In genomic region chr7:24506065-24506459, GRCm38 (mm10) we compare ENCODE assay signal across 8 mouse cellular contexts. TPM values are rescaled to one million over a fixed set of nuclear protein-coding genes. Genes with fewer than 3 reads are reported as not detected.
DNase-seq lines count a peak whose midpoint lies in the region; ATAC-seq and TF ChIP-seq lines count a peak whose summit lies in the region.

No protein-coding gene starts in this region.

- no peak for TF ChIP-seq CTCF in heart, adult 2 months (IDR thresholded peaks at IDR 0.05)
- TF ChIP-seq CTCF in midbrain, postnatal 0 days (IDR thresholded peaks at IDR 0.05) = no peak

- no peak overlapping the region for H3K4me3 ChIP-seq in heart, adult 2 months
- peak overlapping the region; percentile 61 for H3K4me3 ChIP-seq in forebrain, embryonic 14.5 days (ENCODE audit: low read depth, low read length)
- H3K4me3 ChIP-seq in midbrain, postnatal 0 days (ENCODE audit: low read depth, low read length) = peak overlapping the region; percentile 63; the same call in 1 of the 2 replicates

- H3K4me2 ChIP-seq in forebrain, embryonic 14.5 days (ENCODE audit: low read length) = peak overlapping the region; percentile 71
- H3K4me2 ChIP-seq in midbrain, postnatal 0 days (ENCODE audit: low read depth, low read length, poor library complexity, severe bottlenecking) = peak overlapping the region; percentile 65

- DNase-seq in heart, adult 2 months = no peak
- no peak for DNase-seq in heart, postnatal 25 days (ENCODE audit: low spot score)
- no peak for DNase-seq in forebrain, embryonic 14.5 days (ENCODE audit: low spot score)
- DNase-seq in kidney, adult 8-10 months = peak; percentile 31 to 42
- no peak for DNase-seq in midbrain, postnatal 0 days (ENCODE audit: low spot score)
- no peak for DNase-seq in thymus, postnatal 14 days
- no peak for DNase-seq in spleen, postnatal 36 days (ENCODE audit: low spot score in 2 of 2)

- WGBS in heart, adult 2 months = 21% methylated on average over 3 of the region's 3 CpGs
- WGBS in forebrain, embryonic 14.5 days = 5% methylated on average over 3 of the region's 3 CpGs
- WGBS in midbrain, postnatal 0 days = 5% methylated on average over 3 of the region's 3 CpGs

- no peak for ATAC-seq in forebrain, embryonic 14.5 days
- no peak for ATAC-seq in midbrain, postnatal 0 days (ENCODE audit: low FRiP score)
- ATAC-seq in erythroid progenitor cell, adult 5-6 weeks (replicated peaks; ENCODE audit: low FRiP score, poor library complexity, severe bottlenecking) = no peak

- H3K9ac ChIP-seq in heart, adult 2 months (ENCODE audit: low read depth, low read length) = no peak overlapping the region
- H3K9ac ChIP-seq in forebrain, embryonic 14.5 days (ENCODE audit: low read length) = peak overlapping the region; percentile 93
- H3K9ac ChIP-seq in midbrain, postnatal 0 days (replicated peaks; ENCODE audit: low read length, poor library complexity, severe bottlenecking) = peak overlapping the region; percentile 93

- H3K36me3 ChIP-seq in heart, adult 2 months (ENCODE audit: control insufficient read depth, insufficient read depth, low read length) = no peaks in the 10 kb centered on the region
- H3K36me3 ChIP-seq in forebrain, embryonic 14.5 days (ENCODE audit: control insufficient read depth, insufficient read depth, low read length) = peaks cover 35% of the 10 kb centered on the region
- peaks cover 18% of the 10 kb centered on the region for H3K36me3 ChIP-seq in midbrain, postnatal 0 days (ENCODE audit: insufficient read depth, low read length)

- peak overlapping the region; percentile 91; the same call in 1 of the 2 replicates for H3K27ac ChIP-seq in heart, adult 2 months
- peak overlapping the region; percentile 100 for H3K27ac ChIP-seq in forebrain, embryonic 14.5 days (ENCODE audit: low read depth, low read length)
- peak overlapping the region; percentile 99 for H3K27ac ChIP-seq in midbrain, postnatal 0 days (ENCODE audit: low read depth, low read length)

- peaks cover 3% of the 10 kb centered on the region; the same call in 1 of the 2 replicates for H3K27me3 ChIP-seq in heart, adult 2 months (ENCODE audit: control insufficient read depth, insufficient read depth, low read length)
- H3K27me3 ChIP-seq in forebrain, embryonic 14.5 days (replicated peaks; ENCODE audit: control insufficient read depth, insufficient read depth, low read length) = no peaks in the 10 kb centered on the region
- no peaks in the 10 kb centered on the region for H3K27me3 ChIP-seq in midbrain, postnatal 0 days (ENCODE audit: insufficient read depth, low read length)

- no peak for TF ChIP-seq EP300 in heart, adult 2 months (IDR thresholded peaks at IDR 0.05; ENCODE audit: insufficient read depth, low read depth, low read length)

- H3K79me2 ChIP-seq in heart, adult 2 months (replicated peaks; ENCODE audit: control insufficient read depth, insufficient read depth, low read length) = no peaks in the 10 kb centered on the region

- no peak for TF ChIP-seq POLR2A in heart, adult 2 months (IDR thresholded peaks at IDR 0.05; ENCODE audit: insufficient read depth, low read depth, low read length)

- intact Hi-C loops in heart, adult 2 months (cut with DNase I) = loop anchor here (2.0 to 5.0 kb wide), 2 partner anchors 23 to 34 kb away; partner anchors contain the start of gene Cadm4
- intact Hi-C loops in heart, postnatal 25 days (cut with DNase I) = loop anchor here (2.0 kb wide), 1 partner anchor 25 kb away; the partner anchor contains the start of gene Irgq

- no peaks in the 10 kb centered on the region for H3K9me3 ChIP-seq in forebrain, embryonic 14.5 days (replicated peaks; ENCODE audit: control insufficient read depth, low read length)
- no peaks in the 10 kb centered on the region for H3K9me3 ChIP-seq in midbrain, postnatal 0 days (ENCODE audit: low read length)

- 0 out of 2 replicates have a peak, but pooled peaks cover 1% of the 10 kb centered on the region for H3K4me1 ChIP-seq in heart, adult 2 months (ENCODE audit: control insufficient read depth, insufficient read depth, low read length)
- peaks cover 28% of the 10 kb centered on the region for H3K4me1 ChIP-seq in forebrain, embryonic 14.5 days (ENCODE audit: control insufficient read depth, insufficient read depth, low read length)
- peaks cover 14% of the 10 kb centered on the region for H3K4me1 ChIP-seq in midbrain, postnatal 0 days (ENCODE audit: insufficient read depth, low read length)

RNA-seq across cellular contexts. Expression of gene Zfp428, which starts 0.7 kb away (rescaled TPM):
- 10 to 100 TPM; 14.5 to 14.9 TPM for total RNA-seq in heart, adult 2 months (2021)
- 12.3 and 28.7 TPM in 2 replicates for polyA plus RNA-seq in heart, adult 2 months (2012; rRNA removed)
- total RNA-seq in heart, postnatal 25 days (2021) = 10 to 100 TPM; 15.1 to 15.6 TPM
- polyA plus RNA-seq in forebrain, embryonic 14.5 days (2014; fragmentation: Nextera tagmentation; extraction: Ambion mirVana) = 178 and 205 TPM in 2 replicates
- total RNA-seq in midbrain, postnatal 0 days (2014; rRNA removed) = 209 and 214 TPM in 2 replicates
- polyA plus RNA-seq in midbrain, postnatal 0 days (2015; fragmentation: Nextera tagmentation; extraction: Ambion mirVana) = 297 and 314 TPM in 2 replicates
- total RNA-seq in erythroid progenitor cell, adult 5-6 weeks (2015; ENCODE audit: low replicate concordance) = 0.84 TPM in 1 of 2 replicates, not detected in the other
- total RNA-seq in erythroid progenitor cell, adult 5-6 weeks (2017; ENCODE audit: low replicate concordance) = 2.0 TPM in 1 of 2 replicates, not detected in the other

RNA-seq across cellular contexts. Expression of gene AC161166.1, which starts 6.2 kb away (rescaled TPM):
- total RNA-seq in heart, adult 2 months (2021) = not detected
- 0.04 TPM in 1 of 2 replicates, not detected in the other for polyA plus RNA-seq in heart, adult 2 months (2012; rRNA removed)
- not detected for total RNA-seq in heart, postnatal 25 days (2021)
- polyA plus RNA-seq in forebrain, embryonic 14.5 days (2014; fragmentation: Nextera tagmentation; extraction: Ambion mirVana) = 0.20 and 0.45 TPM in 2 replicates
- not detected in 2 replicates for total RNA-seq in midbrain, postnatal 0 days (2014; rRNA removed)
- 0.47 and 0.78 TPM in 2 replicates for polyA plus RNA-seq in midbrain, postnatal 0 days (2015; fragmentation: Nextera tagmentation; extraction: Ambion mirVana)
- not detected in 2 replicates for total RNA-seq in erythroid progenitor cell, adult 5-6 weeks (2015; ENCODE audit: low replicate concordance)
- not detected in 2 replicates for total RNA-seq in erythroid progenitor cell, adult 5-6 weeks (2017; ENCODE audit: low replicate concordance)

RNA-seq across cellular contexts. Expression of gene Cadm4, which starts 24.2 kb away (rescaled TPM):
- total RNA-seq in heart, adult 2 months (2021) = 10 to 100 TPM; 14.0 to 14.7 TPM
- polyA plus RNA-seq in heart, adult 2 months (2012; rRNA removed) = 17.0 and 20.4 TPM in 2 replicates
- 10 to 100 TPM; 13.1 to 13.9 TPM for total RNA-seq in heart, postnatal 25 days (2021)
- 26.3 and 29.0 TPM in 2 replicates for polyA plus RNA-seq in forebrain, embryonic 14.5 days (2014; fragmentation: Nextera tagmentation; extraction: Ambion mirVana)
- 342 and 354 TPM in 2 replicates for total RNA-seq in midbrain, postnatal 0 days (2014; rRNA removed)
- 82.0 and 88.1 TPM in 2 replicates for polyA plus RNA-seq in midbrain, postnatal 0 days (2015; fragmentation: Nextera tagmentation; extraction: Ambion mirVana)
- not detected in 2 replicates for total RNA-seq in erythroid progenitor cell, adult 5-6 weeks (2015; ENCODE audit: low replicate concordance)
- total RNA-seq in erythroid progenitor cell, adult 5-6 weeks (2017; ENCODE audit: low replicate concordance) = not detected in 2 replicates

RNA-seq across cellular contexts. Expression of gene Irgq, which starts 24.4 kb away (rescaled TPM):
- 10 to 100 TPM; 16.1 to 17.4 TPM for total RNA-seq in heart, adult 2 months (2021)
- 12.9 and 20.7 TPM in 2 replicates for polyA plus RNA-seq in heart, adult 2 months (2012; rRNA removed)
- 10 to 100 TPM; 15.7 to 18.2 TPM for total RNA-seq in heart, postnatal 25 days (2021)
- 19.5 and 25.1 TPM in 2 replicates for polyA plus RNA-seq in forebrain, embryonic 14.5 days (2014; fragmentation: Nextera tagmentation; extraction: Ambion mirVana)
- total RNA-seq in midbrain, postnatal 0 days (2014; rRNA removed) = 115 and 119 TPM in 2 replicates
- polyA plus RNA-seq in midbrain, postnatal 0 days (2015; fragmentation: Nextera tagmentation; extraction: Ambion mirVana) = 21.8 and 23.9 TPM in 2 replicates
- total RNA-seq in erythroid progenitor cell, adult 5-6 weeks (2015; ENCODE audit: low replicate concordance) = 1.1 and 1.3 TPM in 2 replicates
- total RNA-seq in erythroid progenitor cell, adult 5-6 weeks (2017; ENCODE audit: low replicate concordance) = 0.90 and 2.8 TPM in 2 replicates

RNA-seq across cellular contexts. Expression of gene Pinlyp, which starts 39.9 kb away (rescaled TPM):
- not detected for total RNA-seq in heart, adult 2 months (2021)
- not detected in 2 replicates for polyA plus RNA-seq in heart, adult 2 months (2012; rRNA removed)
- total RNA-seq in heart, postnatal 25 days (2021) = not detected
- 0.28 TPM in 1 of 2 replicates, not detected in the other for polyA plus RNA-seq in forebrain, embryonic 14.5 days (2014; fragmentation: Nextera tagmentation; extraction: Ambion mirVana)
- not detected in 2 replicates for total RNA-seq in midbrain, postnatal 0 days (2014; rRNA removed)
- not detected in 2 replicates for polyA plus RNA-seq in midbrain, postnatal 0 days (2015; fragmentation: Nextera tagmentation; extraction: Ambion mirVana)
- not detected in 2 replicates for total RNA-seq in erythroid progenitor cell, adult 5-6 weeks (2015; ENCODE audit: low replicate concordance)
- total RNA-seq in erythroid progenitor cell, adult 5-6 weeks (2017; ENCODE audit: low replicate concordance) = not detected in 2 replicates

Comparison
In these comparisons a context has a peak if more than half of its experiments do, and no peak if none do; other contexts are left out.
1. DNase-seq: peak in kidney, adult 8-10 months (2 of 2); none in heart, adult 2 months (0 of 2), heart, postnatal 25 days (single experiment), forebrain, embryonic 14.5 days (single experiment), midbrain, postnatal 0 days (single experiment), thymus, postnatal 14 days (single experiment) and spleen, postnatal 36 days (0 of 2).
2. RNA of gene Zfp428, which starts 0.7 kb away (total RNA-seq): 209 to 214 TPM in midbrain, postnatal 0 days; 15.1 to 15.6 TPM in heart, postnatal 25 days, 14.5 to 14.9 TPM in heart, adult 2 months and 0.84 to 2.0 TPM in erythroid progenitor cell, adult 5-6 weeks; every median in the first group is over 10 times any median in the second.
3. RNA of gene Cadm4, which starts 24.2 kb away (total RNA-seq): 342 to 354 TPM in midbrain, postnatal 0 days; 14.0 to 14.7 TPM in heart, adult 2 months, 13.1 to 13.9 TPM in heart, postnatal 25 days and not detected in erythroid progenitor cell, adult 5-6 weeks; every median in the first group is over 10 times any median in the second.
4. Peak in every context shown above with its lines, with median percentiles within 50 percentile points of each other: H3K27ac ChIP-seq.